Mouse (Mus musculus): ENCODE results near the gene Anxa4.

DNA sequence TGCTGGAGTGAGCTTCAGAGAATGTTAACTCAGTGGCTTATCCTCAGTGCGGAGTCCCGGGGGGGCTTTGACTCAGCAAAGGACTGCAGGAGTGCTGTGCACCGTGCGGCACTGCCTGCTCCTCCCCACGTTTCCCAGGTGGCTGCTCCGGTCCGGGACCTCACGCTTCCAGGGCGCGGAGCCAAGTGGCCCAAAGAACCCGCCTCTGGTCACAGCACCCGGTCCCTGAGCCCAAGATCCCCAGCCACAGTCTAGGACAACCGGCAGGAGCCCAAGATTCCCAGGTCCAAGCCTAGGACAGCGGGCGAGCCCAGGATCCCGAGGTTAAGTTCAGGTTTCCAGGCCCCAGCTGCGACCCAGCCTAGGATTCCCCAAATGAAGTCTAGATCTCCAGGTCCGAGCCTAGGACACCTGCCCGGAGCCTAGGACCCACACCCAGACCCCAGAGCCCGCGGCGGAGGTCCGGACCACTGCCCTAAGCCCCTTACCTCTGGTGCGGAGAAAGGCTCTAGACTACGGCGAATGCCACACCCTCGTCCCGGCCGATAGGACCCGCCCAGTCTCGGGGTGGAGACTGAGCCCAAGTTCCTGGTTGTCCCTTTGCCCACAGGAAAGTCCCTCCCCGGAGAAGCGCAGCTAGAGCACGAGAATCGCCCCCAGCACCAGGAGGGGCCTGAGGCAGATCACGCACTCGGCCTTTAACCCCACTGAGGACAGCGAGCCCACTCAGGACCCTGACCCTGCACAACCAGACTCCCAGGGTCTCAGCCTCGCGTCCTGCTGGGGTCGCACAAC lies at the start of gene Anxa4:
- TF ChIP-seq CTCF (conservative IDR thresholded peaks at IDR 0.05; ENCODE audit: low read length) (no peak), POU5F1 (IDR thresholded peaks at IDR 0.05; ENCODE audit: borderline replicate concordance, low read length) (no peak), NANOG (IDR thresholded peaks at IDR 0.05; ENCODE audit: borderline replicate concordance, low read length) (no peak)
